Comparison of ENCODE assay signal across 25 mouse cellular contexts in the genomic region with DNA sequence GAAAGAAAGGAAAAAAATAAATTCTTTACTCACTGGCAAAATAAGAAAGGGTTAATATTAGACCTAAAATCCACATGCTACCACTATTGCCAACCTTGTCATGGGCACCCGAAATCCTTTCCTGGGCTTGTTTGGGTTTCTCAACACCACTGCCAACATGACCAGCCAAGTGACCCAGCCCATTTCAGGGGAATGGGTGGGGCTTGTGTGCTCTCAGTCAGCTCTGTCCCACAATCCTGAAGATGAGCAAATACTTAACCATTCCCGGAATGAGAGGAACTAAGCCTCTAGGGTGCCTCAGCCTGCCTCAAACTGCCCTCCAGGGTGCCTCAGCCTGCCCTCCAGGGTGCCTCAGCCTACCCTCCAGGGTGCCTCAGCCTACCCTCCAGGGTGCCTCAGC.
DNase-seq lines count a peak whose midpoint lies in the region; ATAC-seq and TF ChIP-seq lines count a peak whose summit lies in the region.
"Had no signal": no experiment of that assay in that cellular context is flagged by ENCODE, and none has a peak within 500 bp of the region (broad histone marks: within the 10 kb centered on the region; RNA-seq: fewer than 3 reads in every experiment).

No protein-coding gene starts in this region.

- ATAC-seq in liver, postnatal 0 days: peak; percentile 47; the same call in 1 of the 2 replicates
- ATAC-seq in liver, embryonic 11.5 days (replicated peaks; ENCODE audit: low FRiP score): no peak
- ATAC-seq in erythroid progenitor cell, adult 5-6 weeks (replicated peaks; ENCODE audit: low FRiP score, poor library complexity, severe bottlenecking): no peak

- intact Hi-C loops in gastrocnemius, postnatal 14 days (cut with DNase I; ENCODE audit: low total_unique reads): no loop called here

- H3K9ac ChIP-seq in liver, postnatal 0 days (replicated peaks): no peak overlapping the region
- H3K9ac ChIP-seq in liver, embryonic 11.5 days (ENCODE audit: low read depth, low read length): no peak overlapping the region
- H3K9ac ChIP-seq: embryonic facial prominence, embryonic 15.5 days; hindbrain, embryonic 12.5 days; limb, embryonic 12.5 days; liver, embryonic 15.5 days had no signal

- no peaks in the 10 kb centered on the region for H3K9me3 ChIP-seq in liver, postnatal 0 days (ENCODE audit: low read length)
- H3K9me3 ChIP-seq in liver, embryonic 11.5 days (ENCODE audit: control insufficient read depth, low read length): no peaks in the 10 kb centered on the region
- H3K9me3 ChIP-seq: embryonic facial prominence, embryonic 15.5 days; forebrain, embryonic 10.5 days; hindbrain, embryonic 12.5 days; limb, embryonic 12.5 days; liver, embryonic 15.5 days had no signal

- H3K27ac ChIP-seq in liver, postnatal 0 days (ENCODE audit: low read depth): no peak overlapping the region
- H3K27ac ChIP-seq in liver, embryonic 11.5 days (ENCODE audit: low read depth, low read length): no peak overlapping the region
- H3K27ac ChIP-seq: embryonic facial prominence, embryonic 15.5 days; forebrain, embryonic 10.5 days; hindbrain, embryonic 12.5 days; limb, embryonic 12.5 days; liver, embryonic 15.5 days had no signal

- 46% methylated on average over 2 of the region's 2 CpGs for WGBS in liver, postnatal 0 days (ENCODE audit: insufficient replicate concordance)
- 62% methylated on average over 2 of the region's 2 CpGs for whole genome bisulfite sequencing in liver, embryonic 11.5 days

- no peaks in the 10 kb centered on the region for H3K27me3 ChIP-seq in liver, postnatal 0 days (ENCODE audit: insufficient read depth, low read length)
- no peaks in the 10 kb centered on the region for H3K27me3 ChIP-seq in liver, embryonic 11.5 days (replicated peaks; ENCODE audit: control insufficient read depth, insufficient read depth, low read length)
- H3K27me3 ChIP-seq: CH12.LX; embryonic facial prominence, embryonic 15.5 days; hindbrain, embryonic 12.5 days; limb, embryonic 12.5 days; liver, embryonic 15.5 days had no signal

- no peak overlapping the region for H3K4me2 ChIP-seq in liver, postnatal 0 days (ENCODE audit: low read depth, low read length)
- H3K4me2 ChIP-seq in liver, embryonic 11.5 days: no peak overlapping the region
- H3K4me2 ChIP-seq: embryonic facial prominence, embryonic 15.5 days; heart, embryonic 11.5 days; hindbrain, embryonic 12.5 days; limb, embryonic 12.5 days; liver, embryonic 15.5 days had no signal

- TF ChIP-seq CTCF in liver, postnatal 0 days (IDR thresholded peaks at IDR 0.05; ENCODE audit: low read depth): no peak

- TF ChIP-seq EP300 in liver, postnatal 0 days (IDR thresholded peaks at IDR 0.05; ENCODE audit: low read depth): no peak

- H3K4me1 ChIP-seq in liver, postnatal 0 days (ENCODE audit: insufficient read depth): no peaks in the 10 kb centered on the region
- no peaks in the 10 kb centered on the region for H3K4me1 ChIP-seq in liver, embryonic 11.5 days (replicated peaks; ENCODE audit: control insufficient read depth, insufficient read depth, low read length)
- H3K4me1 ChIP-seq: embryonic facial prominence, embryonic 15.5 days; limb, embryonic 12.5 days; liver, embryonic 15.5 days had no signal

- no peak overlapping the region for H3K4me3 ChIP-seq in liver, postnatal 0 days (ENCODE audit: low read depth, low read length)
- H3K4me3 ChIP-seq in liver, embryonic 11.5 days (ENCODE audit: low read depth, low read length): no peak overlapping the region
- H3K4me3 ChIP-seq: embryonic facial prominence, embryonic 15.5 days; forebrain, embryonic 10.5 days; hindbrain, embryonic 12.5 days; limb, embryonic 12.5 days; liver, embryonic 15.5 days; myocyte had no signal

- peak; percentile 23 for DNase-seq in gastrocnemius, adult 18-20 months (ENCODE audit: low spot score)
- DNase-seq in gastrocnemius, postnatal 14 days: no peak
- no peak for DNase-seq in liver, postnatal 0 days
- no peak for DNase-seq in liver, embryonic 11.5 days (ENCODE audit: low spot score)
- peak; percentile 41 for DNase-seq in NIH3T3 (ENCODE audit: low read depth)
- DNase-seq in lung, postnatal 36 days: peak; percentile 69
- DNase-seq in heart, adult 9 months (ENCODE audit: low spot score in 2 of 2): no peak
- DNase-seq: adrenal gland, postnatal 36 days; cerebellum, adult 11-12 months; cerebellum, postnatal 25 days; embryo, embryonic 11 days; heart, postnatal 14 days; kidney, postnatal 4 days; midbrain, embryonic 14.5 days; spleen, adult 18-20 months; thymus, postnatal 36 days had no signal

- H3K36me3 ChIP-seq in liver, postnatal 0 days (replicated peaks; ENCODE audit: insufficient read depth, low read length): no peaks in the 10 kb centered on the region
- no peaks in the 10 kb centered on the region for H3K36me3 ChIP-seq in liver, embryonic 11.5 days (ENCODE audit: control insufficient read depth, insufficient read depth, low read length)
- H3K36me3 ChIP-seq: embryonic facial prominence, embryonic 15.5 days; forebrain, embryonic 10.5 days; hindbrain, embryonic 12.5 days; limb, embryonic 12.5 days; liver, embryonic 15.5 days had no signal

Comparison
In these comparisons a context has a peak if more than half of its experiments do, and no peak if none do; other contexts are left out.
1. DNase-seq: peak in gastrocnemius, adult 18-20 months (single experiment), NIH3T3 (single experiment) and lung, postnatal 36 days (single experiment); none in gastrocnemius, postnatal 14 days (single experiment), liver, postnatal 0 days (single experiment), liver, embryonic 11.5 days (single experiment) and heart, adult 9 months (0 of 2).